Mouse (Mus musculus) MEL (cell line): ENCODE data around the gene Bcorl1. TPM values are rescaled to one million over a fixed set of nuclear protein-coding genes. Genes with fewer than 3 reads are reported as not detected.

ENCODE experiments used
- DNase-seq: peaks from one replicate; pipeline ENCODE4 v3.0.0; 2011; ENCODE audit warnings: low read depth, low spot score
- H3K27ac ChIP-seq: 2 replicates; pipeline ENCODE4 v1.5.1; 2012; ENCODE audit warnings: low read depth, mild to moderate bottlenecking, control low read depth, low read length, moderate library complexity; ENCODE audit not compliant: control insufficient read depth
- H3K27me3 ChIP-seq, 2 experiments: fragments of 150-350 bp in 1 of 2; sonication (generic) in 1 of 2; 2 replicates each; pipeline ENCODE4 v1.6.1; 2012; ENCODE audit warnings: low read length in 2 of 2, mild to moderate bottlenecking in 2 of 2, improper control_type of control experiment in 1 of 2, moderate library complexity in 1 of 2; ENCODE audit not compliant: insufficient read depth in 2 of 2, control insufficient read depth in 1 of 2
- H3K36me3 ChIP-seq, 2 experiments: 2 replicates each; pipeline ENCODE4 v1.6.1; 2012 to 2014; ENCODE audit warnings: low read length in 2 of 2, improper control_type of control experiment in 1 of 2, inconsistent platforms in 1 of 2, mild to moderate bottlenecking in 1 of 2; ENCODE audit not compliant: insufficient read depth in 2 of 2, control insufficient read depth in 1 of 2
- H3K4me1 ChIP-seq, 2 experiments: fragments of 150-350 bp in 1 of 2; sonication (generic) in 1 of 2; 2 replicates each; pipeline ENCODE4 v1.6.1; 2012; ENCODE audit warnings: low read length in 2 of 2, improper control_type of control experiment in 1 of 2, mild to moderate bottlenecking in 1 of 2; ENCODE audit not compliant: insufficient read depth in 2 of 2, control insufficient read depth in 1 of 2
- H3K4me3 ChIP-seq, 2 experiments: fragments of 150-350 bp in 1 of 2; sonication (generic) in 1 of 2; 2 replicates each; pipeline ENCODE4 v1.5.1; 2012; ENCODE audit warnings: low read depth in 2 of 2, low read length in 2 of 2, mild to moderate bottlenecking in 2 of 2, moderate library complexity in 2 of 2, control low read depth in 1 of 2, improper control_type of control experiment in 1 of 2; ENCODE audit not compliant: control insufficient read depth in 1 of 2, insufficient read depth in 1 of 2
- H3K79me2 ChIP-seq: 2 replicates; pipeline ENCODE4 v1.6.1; 2012; ENCODE audit warnings: mild to moderate bottlenecking, low read length, moderate library complexity; ENCODE audit not compliant: control insufficient read depth, poor library complexity, insufficient read depth
- H3K9ac ChIP-seq: 2 replicates; pipeline ENCODE4 v1.6.1; 2012; ENCODE audit warnings: low read depth, mild to moderate bottlenecking, control low read depth, low read length, moderate library complexity; ENCODE audit not compliant: control insufficient read depth, poor library complexity, severe bottlenecking
- H3K9me3 ChIP-seq: fragments of 150-350 bp; sonication (generic); replicated peaks from 2 replicates; pipeline ENCODE4 v1.6.1; 2012; ENCODE audit warnings: mild to moderate bottlenecking, low read length, improper control_type of control experiment, moderate library complexity; ENCODE audit not compliant: insufficient read depth
- BHLHE40 ChIP-seq: IDR thresholded peaks from 2 replicates; pipeline ENCODE4 v1.6.1; 2012; ENCODE audit warnings: low read depth, mild to moderate bottlenecking, inconsistent platforms, low read length, improper control_type of control experiment, borderline replicate concordance
- CHD1 ChIP-seq: IDR thresholded peaks from 2 replicates; pipeline ENCODE4 v1.6.1; 2012; ENCODE audit warnings: low read depth, mild to moderate bottlenecking, inconsistent platforms, low read length, improper control_type of control experiment
- CHD2 ChIP-seq: IDR thresholded peaks from 2 replicates; pipeline ENCODE4 v1.6.1; 2011; ENCODE audit warnings: low read length, improper control_type of control experiment
- CTCF ChIP-seq, 3 experiments: IDR thresholded peaks in 2 of 3; conservative IDR thresholded peaks in 1 of 3; 2 replicates each; pipeline ENCODE4 v1.5.1; 2011 to 2012; ENCODE audit warnings: low read length in 3 of 3, low read depth in 2 of 3, mild to moderate bottlenecking in 2 of 3, improper control_type of control experiment in 1 of 3, inconsistent platforms in 1 of 3, mixed read lengths in 1 of 3, moderate library complexity in 1 of 3; ENCODE audit not compliant: control insufficient read depth in 1 of 3, insufficient read depth in 1 of 3, poor library complexity in 1 of 3, severe bottlenecking in 1 of 3
- EP300 ChIP-seq, 2 experiments: IDR thresholded peaks; 2 replicates each; pipeline ENCODE4 v1.6.1; 2011; ENCODE audit warnings: improper control_type of control experiment in 2 of 2, low read length in 2 of 2, low read depth in 1 of 2, mild to moderate bottlenecking in 1 of 2
- ETS1 ChIP-seq: IDR thresholded peaks from 2 replicates; pipeline ENCODE4 v1.6.1; 2012; ENCODE audit warnings: low read depth, mild to moderate bottlenecking, inconsistent platforms, low read length, improper control_type of control experiment, moderate library complexity
- HCFC1 ChIP-seq: IDR thresholded peaks from 2 replicates; pipeline ENCODE4 v1.6.1; 2012; ENCODE audit warnings: low read depth, mild to moderate bottlenecking, inconsistent platforms, low read length, improper control_type of control experiment, moderate library complexity
- MAFK ChIP-seq: IDR thresholded peaks from 2 replicates; pipeline ENCODE4 v1.6.1; 2011; ENCODE audit warnings: low read depth, mild to moderate bottlenecking, low read length, improper control_type of control experiment, borderline replicate concordance
- MAX ChIP-seq: IDR thresholded peaks from 2 replicates; pipeline ENCODE4 v1.6.1; 2011; ENCODE audit warnings: low read length, improper control_type of control experiment
- MEF2A ChIP-seq: IDR thresholded peaks from 2 replicates; pipeline ENCODE4 v1.6.1; 2014; ENCODE audit warnings: low read depth, mild to moderate bottlenecking, inconsistent platforms, low read length, improper control_type of control experiment; ENCODE audit not compliant: poor library complexity, insufficient replicate concordance, severe bottlenecking; ENCODE audit errors: extremely low read depth
- MYC ChIP-seq: IDR thresholded peaks from 2 replicates; pipeline ENCODE4 v1.6.1; 2011; ENCODE audit warnings: low read depth, mild to moderate bottlenecking, low read length, improper control_type of control experiment, moderate library complexity
- NELFE ChIP-seq: IDR thresholded peaks from 2 replicates; pipeline ENCODE4 v1.6.1; 2011; ENCODE audit warnings: low read depth, low read length, improper control_type of control experiment
- POLR2AphosphoS5 ChIP-seq: IDR thresholded peaks from 2 replicates; pipeline ENCODE4 v1.6.1; 2012; ENCODE audit warnings: low read depth, borderline replicate concordance, mild to moderate bottlenecking, inconsistent platforms, low read length, moderate library complexity, mixed read lengths
- RAD21 ChIP-seq: IDR thresholded peaks from 2 replicates; pipeline ENCODE4 v1.6.1; 2011; ENCODE audit warnings: mild to moderate bottlenecking, low read depth, low read length, improper control_type of control experiment
- RCOR1 ChIP-seq: IDR thresholded peaks from 2 replicates; pipeline ENCODE4 v1.6.1; 2012; ENCODE audit warnings: low read depth, mild to moderate bottlenecking, inconsistent platforms, low read length, improper control_type of control experiment
- SMC3 ChIP-seq: IDR thresholded peaks from 2 replicates; pipeline ENCODE4 v1.6.1; 2011; ENCODE audit warnings: low read depth, low read length, improper control_type of control experiment
- TAL1 ChIP-seq: IDR thresholded peaks from 2 replicates; pipeline ENCODE4 v1.6.1; 2012; ENCODE audit warnings: mild to moderate bottlenecking, inconsistent platforms, low read length, moderate library complexity, mixed read lengths
- TBP ChIP-seq: IDR thresholded peaks from 2 replicates; pipeline ENCODE4 v1.8.0; 2011; ENCODE audit warnings: low read depth, low read length, improper control_type of control experiment
- USF2 ChIP-seq, 2 experiments: IDR thresholded peaks; 2 replicates each; pipeline ENCODE4 v1.6.1; 2011 to 2012; ENCODE audit warnings: improper control_type of control experiment in 2 of 2, low read length in 2 of 2, borderline replicate concordance in 1 of 2, inconsistent platforms in 1 of 2, low read depth in 1 of 2, mild to moderate bottlenecking in 1 of 2; ENCODE audit not compliant: insufficient read depth in 1 of 2
- ZC3H11A ChIP-seq: IDR thresholded peaks from 2 replicates; pipeline ENCODE4 v1.6.1; 2012; ENCODE audit warnings: low read depth, mild to moderate bottlenecking, inconsistent platforms, low read length, improper control_type of control experiment
- ZKSCAN1 ChIP-seq: IDR thresholded peaks from 2 replicates; pipeline ENCODE4 v1.6.1; 2012; ENCODE audit warnings: low read depth, mild to moderate bottlenecking, inconsistent platforms, low read length, improper control_type of control experiment, moderate library complexity
- ZMIZ1 ChIP-seq: IDR thresholded peaks from 2 replicates; pipeline ENCODE4 v1.6.1; 2012; ENCODE audit warnings: low read depth, mild to moderate bottlenecking, inconsistent platforms, low read length, improper control_type of control experiment, moderate library complexity
- polyA plus RNA-seq, 2 experiments: library from polyadenylated mRNA; stranded (reverse) in 1 of 2; unstranded in 1 of 2; fragments of >175 nt in 1 of 2; fragments of >200 nt in 1 of 2; gene quantifications; 2 replicates each; pipeline versions ENCODE4 v1.2.1 to v1.2.4; 2012; ENCODE audit warnings: low replicate concordance in 2 of 2, low read depth in 1 of 2; ENCODE audit not compliant: insufficient read length in 2 of 2, insufficient read depth in 1 of 2, missing spikeins in 1 of 2
- total RNA-seq: library from RNA; depleted of rRNA; stranded (reverse); fragments of 300-350 nt; gene quantifications from 2 replicates; pipeline ENCODE4 v1.2.3, GENCODE M21; 2012

The Bcorl1 gene
- total and polyA plus RNA-seq, 3 experiments: 3.0 to 12.9 TPM; not detected in 1

DNA sequence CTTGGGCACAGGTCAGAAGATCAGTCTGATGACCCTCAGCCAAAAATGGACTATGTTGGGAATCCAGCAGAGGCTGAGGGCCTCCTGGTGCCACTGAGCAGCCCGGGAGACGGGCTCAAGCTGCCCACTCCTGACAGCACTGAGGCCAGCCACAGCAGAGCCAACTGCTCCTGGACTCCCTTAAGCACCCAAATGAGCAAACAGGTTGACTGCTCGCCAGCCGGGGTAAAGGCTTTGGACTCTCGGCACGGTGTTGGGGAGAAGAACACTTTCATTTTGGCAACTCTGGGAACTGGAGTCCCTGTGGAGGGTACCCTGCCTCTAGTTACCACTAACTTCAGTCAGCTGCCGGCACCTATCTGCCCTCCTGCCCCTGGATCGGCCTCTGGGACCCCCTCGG lies 26.7 kb downstream of the Bcorl1 start:
- H3K9me3 ChIP-seq: no peaks in the 10 kb centered on the region
- no peaks in the 10 kb centered on the region for H3K27me3 ChIP-seq
- DNase-seq: no peak
- H3K4me1 ChIP-seq: no peaks in the 10 kb centered on the region
- no peak overlapping the region for H3K27ac ChIP-seq
- TF ChIP-seq USF2 (IDR thresholded peaks at IDR 0.05; ENCODE audit: borderline replicate concordance in 1 of 2, insufficient read depth in 1 of 2, low read depth in 1 of 2, low read length in 2 of 2) (no peak), SMC3 (no peak), MAFK (no peak), MYC (no peak), HCFC1 (no peak), EP300 (IDR thresholded peaks at IDR 0.05; ENCODE audit: low read depth in 1 of 2, low read length in 2 of 2) (no peak), RCOR1 (no peak), ZKSCAN1 (no peak), BHLHE40 (no peak), TAL1 (no peak), TBP (no peak), MEF2A (no peak), MAX (no peak), RAD21 (no peak)
- no peaks in the 10 kb centered on the region for H3K36me3 ChIP-seq
- no peak overlapping the region for H3K4me3 ChIP-seq
- H3K9ac ChIP-seq: no peak overlapping the region
- no peaks in the 10 kb centered on the region; the same call in 1 of the 2 replicates for H3K79me2 ChIP-seq

DNA sequence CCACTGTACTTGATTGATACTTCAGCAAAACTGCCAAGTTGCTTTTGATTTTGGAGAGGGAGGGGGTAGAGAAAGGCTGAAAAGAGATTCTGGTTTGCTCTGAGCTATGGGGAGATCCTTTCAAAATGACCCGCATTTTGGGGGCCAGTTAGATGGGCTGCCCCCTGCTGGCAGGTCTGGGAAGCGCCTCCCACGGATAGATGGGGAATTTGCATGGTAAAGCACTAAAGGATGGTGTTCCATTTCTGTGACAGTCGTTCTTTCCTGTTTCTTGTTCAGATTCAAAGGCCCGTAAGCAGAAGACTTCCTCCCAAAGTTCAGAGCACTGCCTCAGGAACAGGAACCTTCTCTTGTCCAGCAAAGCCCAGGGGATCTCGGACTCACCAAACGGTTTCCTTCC lies 42.5 kb downstream of the Bcorl1 start:
- TF ChIP-seq SMC3 (peak; percentile 81), NELFE (no peak), ZC3H11A (peak; percentile 16; the same call in 1 of the 2 replicates), EP300 (IDR thresholded peaks at IDR 0.05; ENCODE audit: low read depth in 1 of 2, low read length in 2 of 2) (no peak), ZMIZ1 (no peak), POLR2AphosphoS5 (no peak), ETS1 (no peak), CHD2 (no peak), CHD1 (no peak), CTCF (IDR thresholded peaks at IDR 0.05 in 2 of 3, conservative IDR thresholded peaks at IDR 0.05 in 1 of 3; ENCODE audit: control insufficient read depth in 1 of 3, insufficient read depth in 1 of 3, low read depth in 2 of 3, low read length in 3 of 3, poor library complexity in 1 of 3, severe bottlenecking in 1 of 3) (peak; percentile 56 to 84 (median 69)), RAD21 (peak; percentile 50), BHLHE40 (no peak), MEF2A (no peak)
- no peak overlapping the region for H3K9ac ChIP-seq
- peak; percentile 39 for DNase-seq
- no peak overlapping the region for H3K4me3 ChIP-seq
- H3K36me3 ChIP-seq: no peaks in the 10 kb centered on the region
- no peaks in the 10 kb centered on the region for H3K4me1 ChIP-seq
- no peak overlapping the region for H3K27ac ChIP-seq
- no peaks in the 10 kb centered on the region for H3K79me2 ChIP-seq
- no peaks in the 10 kb centered on the region for H3K27me3 ChIP-seq
- no peaks in the 10 kb centered on the region for H3K9me3 ChIP-seq
